Mouse (Mus musculus) G1E (cell line): ENCODE results near the gene Orc4. TPM values are rescaled to one million over a fixed set of nuclear protein-coding genes. Genes with fewer than 3 reads are reported as not detected.
"Not testable (repeated sequence)": the region's sequence is repeated elsewhere in the genome, so short reads cannot be mapped to it uniquely, and the experiment has no call there.

Source experiments
- ATAC-seq: 2 replicates; pipeline ENCODE4 v1.8.0; 2016; ENCODE audit warnings: mild to moderate bottlenecking; ENCODE audit not compliant: insufficient number of reproducible peaks, poor library complexity, low FRiP score, severe bottlenecking; ENCODE audit errors: extremely low read depth
- DNase-seq: peaks from one replicate; pipeline ENCODE4 v3.0.0; 2012; ENCODE audit warnings: low spot score
- H3K27me3 ChIP-seq: 2 replicates; pipeline ENCODE4 v1.6.1; 2012; ENCODE audit warnings: mild to moderate bottlenecking, low read length, inconsistent platforms; ENCODE audit not compliant: insufficient read depth
- H3K36me3 ChIP-seq: replicated peaks from 2 replicates; pipeline ENCODE3; 2012; ENCODE audit warnings: mild to moderate bottlenecking, inconsistent platforms
- H3K4me1 ChIP-seq: 2 replicates; pipeline ENCODE4 v1.6.1; 2012; ENCODE audit warnings: low read depth, low read length, inconsistent platforms, mixed read lengths; ENCODE audit not compliant: insufficient read depth
- H3K4me3 ChIP-seq: 2 replicates; pipeline ENCODE4 v1.5.1; 2012; ENCODE audit warnings: low read depth, mild to moderate bottlenecking, inconsistent platforms, low read length, moderate library complexity, mixed read lengths
- H3K9me3 ChIP-seq: replicated peaks from 2 replicates; pipeline ENCODE4 v1.6.1; 2012; ENCODE audit warnings: inconsistent platforms
- CTCF ChIP-seq: IDR thresholded peaks from 2 replicates; pipeline ENCODE4 v1.5.1; 2012; ENCODE audit warnings: low read depth, low read length, inconsistent platforms, mixed read lengths
- GATA1 ChIP-seq: IDR thresholded peaks from 2 replicates; pipeline ENCODE4 v1.6.1; 2012; ENCODE audit warnings: borderline replicate concordance, low read length, inconsistent platforms, mixed read lengths
- GATA2 ChIP-seq: IDR thresholded peaks from 2 replicates; pipeline ENCODE4 v1.6.1; 2012; ENCODE audit warnings: low read depth, low read length, inconsistent platforms, borderline replicate concordance
- POLR2AphosphoS5 ChIP-seq: IDR thresholded peaks from 2 replicates; pipeline ENCODE4 v1.6.1; 2012; ENCODE audit warnings: low read depth, low read length, inconsistent platforms; ENCODE audit not compliant: insufficient replicate concordance
- TAL1 ChIP-seq: conservative IDR thresholded peaks from 2 replicates; pipeline ENCODE4 v1.6.1; 2012; ENCODE audit warnings: low read depth, low read length, inconsistent platforms, mixed read lengths
- polyA plus RNA-seq: library from polyadenylated mRNA; stranded (reverse); fragments of >175 nt; gene quantifications from 2 replicates; pipeline ENCODE4 v1.2.3, GENCODE M21; 2012
- total RNA-seq, 2 experiments: library from RNA; stranded (forward) in 1 of 2; stranded (reverse) in 1 of 2; fragments of 200-1000 nt in 1 of 2; fragments of >200 nt in 1 of 2; fragmentation: Nextera tagmentation in 1 of 2; gene quantifications; 2 replicates each; pipeline ENCODE4 v1.2.3; 2014 to 2017

The Orc4 gene
- total and polyA plus RNA-seq, 3 experiments, result 23.7 to 340 (median 233) TPM

- TF ChIP-seq TAL1 (no peak), POLR2AphosphoS5 (no peak), GATA1 (no peak), CTCF (no peak), GATA2 (no peak)
- H3K4me3 ChIP-seq, result no peak overlapping the region
These were observed 81.7 kb downstream of the Orc4 start for GRCm38 (mm10) chr2:48868199-48868913.

GRCm38 (mm10) chr2:48865596-48865995, 84.5 kb downstream of the Orc4 start:
- ATAC-seq, H3K9me3 ChIP-seq, DNase-seq, H3K4me3 ChIP-seq, H3K4me1 ChIP-seq, H3K27me3 ChIP-seq, H3K36me3 ChIP-seq: not testable (repeated sequence)

More at GRCm38 (mm10) chr2:48868199-48868913, 81.7 kb downstream of the Orc4 start:
- ATAC-seq (no peak), DNase-seq (no peak)
- no peaks in the 10 kb centered on the region for H3K27me3 ChIP-seq
- no peaks in the 10 kb centered on the region for H3K4me1 ChIP-seq
- H3K36me3 ChIP-seq, result no peaks in the 10 kb centered on the region
- H3K9me3 ChIP-seq, result no peaks in the 10 kb centered on the region

Other genes starting within 250 kb of the Orc4 start
- 4.2 and 4.3 TPM in 2 replicates for gene Acvr2a, start 136.2 kb downstream of the Orc4 start, total RNA-seq (2014; fragmentation: Nextera tagmentation)
- gene Acvr2a, start 136.2 kb downstream of the Orc4 start, total RNA-seq (2017), result 2.6 and 3.7 TPM in 2 replicates
- 0.18 and 0.24 TPM in 2 replicates for gene Acvr2a, start 136.2 kb downstream of the Orc4 start, polyA plus RNA-seq
- gene Mbd5, start 769 bp downstream of the Orc4 start, total RNA-seq (2014; fragmentation: Nextera tagmentation), result 45.8 and 48.0 TPM in 2 replicates
- 13.4 and 15.2 TPM in 2 replicates for gene Mbd5, start 769 bp downstream of the Orc4 start, total RNA-seq (2017)
- 0.92 and 1.0 TPM in 2 replicates for gene Mbd5, start 769 bp downstream of the Orc4 start, polyA plus RNA-seq